Mouse (Mus musculus): ENCODE data around the gene Hk2. TPM values are rescaled to one million over a fixed set of nuclear protein-coding genes. Genes with fewer than 3 reads are reported as not detected.

Hk2 gene
- total RNA-seq, 2 experiments from 2014 or later, result 55.7 to 119 TPM

GRCm38 (mm10) chr6:82770286-82770685 is 4.0 kb downstream of the Hk2 start:
- no peak for DNase-seq

GRCm38 (mm10) chr6:82769704-82770103 is 4.5 kb downstream of the Hk2 start:
- DNase-seq, result no peak

GRCm38 (mm10) chr6:82767734-82768586 is 6.3 kb downstream of the Hk2 start:
- DNase-seq, result no peak

GRCm38 (mm10) chr6:82766636-82767035 is 7.6 kb downstream of the Hk2 start:
- DNase-seq, result peak; percentile 46

- DNase-seq, result no peak
Observed at GRCm38 (mm10) chr6:82765261-82765660, 9.0 kb downstream of the Hk2 start.

GRCm38 (mm10) chr6:82763871-82764503 is 10.3 kb downstream of the Hk2 start:
- DNase-seq, result no peak

- DNase-seq, result peak; percentile 1
Observed at GRCm38 (mm10) chr6:82762728-82763127, 11.5 kb downstream of the Hk2 start.

GRCm38 (mm10) chr6:82760749-82761357 is 13.4 kb downstream of the Hk2 start:
- DNase-seq, result peak; percentile 53

- no peak for DNase-seq
Observed at GRCm38 (mm10) chr6:82759241-82759640, 15.0 kb downstream of the Hk2 start.

GRCm38 (mm10) chr6:82756799-82757210 is 17.4 kb downstream of the Hk2 start:
- DNase-seq, result no peak

- peak; percentile 37 for DNase-seq
Observed at GRCm38 (mm10) chr6:82756216-82756615, 18.0 kb downstream of the Hk2 start.

- no peak for DNase-seq
Observed at GRCm38 (mm10) chr6:82755338-82755737, 18.9 kb downstream of the Hk2 start.

- DNase-seq, result no peak
Observed at GRCm38 (mm10) chr6:82754769-82755168, 19.5 kb downstream of the Hk2 start.

- DNase-seq, result no peak
Observed at GRCm38 (mm10) chr6:82753638-82754361, 20.5 kb downstream of the Hk2 start.

GRCm38 (mm10) chr6:82753061-82753460 is 21.2 kb downstream of the Hk2 start:
- DNase-seq, result peak; percentile 30

- DNase-seq, result no peak
Observed at GRCm38 (mm10) chr6:82751791-82752190, 22.5 kb downstream of the Hk2 start.

- peak; percentile 79 for DNase-seq
Observed at GRCm38 (mm10) chr6:82751031-82751430, 23.2 kb downstream of the Hk2 start.

GRCm38 (mm10) chr6:82750063-82750462 is 24.2 kb downstream of the Hk2 start:
- DNase-seq, result no peak

GRCm38 (mm10) chr6:82748106-82748672 is 26.1 kb downstream of the Hk2 start:
- peak; percentile 67 for DNase-seq

- no peak for DNase-seq
Observed at GRCm38 (mm10) chr6:82747085-82747484, 27.2 kb downstream of the Hk2 start.

GRCm38 (mm10) chr6:82744553-82744952 is 29.7 kb downstream of the Hk2 start:
- DNase-seq, result no peak

- DNase-seq, result no peak
Observed at GRCm38 (mm10) chr6:82741518-82741880, 32.8 kb downstream of the Hk2 start.

Data from adrenal gland, postnatal 10 days (tissue).